Comparison of ENCODE assay signal across 8 mouse cellular contexts in the genomic region with DNA sequence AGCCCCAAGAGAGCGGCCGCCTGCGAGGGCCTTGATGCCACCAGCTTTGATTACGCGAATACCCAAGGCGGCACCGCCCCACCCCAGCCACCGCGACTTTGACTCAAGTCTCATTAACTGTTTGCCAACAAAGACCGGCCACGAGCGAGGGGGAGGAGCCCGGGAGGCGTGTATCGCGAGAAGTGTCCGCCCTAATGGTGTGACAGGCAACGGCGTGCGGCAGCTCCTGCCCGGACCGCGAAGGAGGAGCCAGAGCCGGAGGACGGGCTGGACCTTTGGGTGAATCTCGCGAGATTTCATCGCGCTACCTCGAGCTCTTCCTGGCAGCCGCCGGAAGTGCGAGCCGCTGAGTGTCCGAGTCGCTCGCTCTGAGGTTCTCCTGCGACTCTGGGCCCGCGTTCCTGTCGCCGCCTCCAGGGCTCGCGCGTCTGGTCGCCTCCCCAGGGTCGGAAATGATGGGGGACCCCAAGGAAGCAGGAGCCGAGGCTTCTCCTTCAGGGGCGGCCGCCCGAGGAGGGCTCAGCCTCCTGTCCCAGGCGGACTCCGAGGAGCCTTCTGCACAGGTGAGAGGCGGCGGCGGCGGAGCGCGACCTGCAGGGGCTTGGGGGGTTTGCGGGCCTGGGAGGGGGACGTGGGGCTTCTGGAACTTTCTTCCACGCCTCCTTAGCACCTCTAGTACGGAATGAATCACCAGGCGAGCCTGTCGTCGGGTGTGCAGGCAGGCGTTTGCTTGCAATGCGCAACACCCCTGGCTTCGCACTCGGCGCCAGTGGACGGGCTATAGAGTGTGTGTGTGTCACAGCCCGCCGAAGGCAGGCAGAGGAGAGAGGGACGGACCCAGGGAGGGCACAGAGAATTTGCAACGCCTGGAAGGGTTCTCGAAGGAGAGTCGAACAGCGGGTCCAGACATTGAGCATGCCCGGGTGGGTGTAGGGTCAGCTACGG. TPM values are rescaled to one million over a fixed set of nuclear protein-coding genes. Genes with fewer than 3 reads are reported as not detected.
DNase-seq lines count a peak whose midpoint lies in the region; ATAC-seq and TF ChIP-seq lines count a peak whose summit lies in the region.

A gene (plus strand): TSS at position 183 of the 945 bp plus-strand sequence.

- H3K27me3 ChIP-seq in forebrain, embryonic 10.5 days (ENCODE audit: poor library complexity, severe bottlenecking), result no peaks in the 10 kb centered on the region
- no peaks in the 10 kb centered on the region for H3K27me3 ChIP-seq in heart, embryonic 15.5 days
- H3K27me3 ChIP-seq in liver, embryonic 14.5 days (ENCODE audit: control insufficient read depth, insufficient read depth, low read length), result no peaks in the 10 kb centered on the region
- no peaks in the 10 kb centered on the region for H3K27me3 ChIP-seq in neural tube, embryonic 11.5 days (ENCODE audit: control insufficient read depth, insufficient read depth, low read length)
- H3K27me3 ChIP-seq in stomach, postnatal 0 days (ENCODE audit: control insufficient read depth, insufficient read depth, low read length), result no peaks in the 10 kb centered on the region

- peak; percentile 93 to 95 for DNase-seq in CD8-positive naive resting alpha-beta T cell, adult 2 months (ENCODE audit: low read depth in 2 of 2, low spot score in 2 of 2)
- peak; percentile 98 for DNase-seq in c-Kit-positive CD71-negative TER-119-negative erythroid progenitor cells, embryonic 14.5 days (ENCODE audit: low read depth)
- DNase-seq in forebrain, embryonic 10.5 days (ENCODE audit: extremely low spot score, low spot score), result peak; percentile 99
- DNase-seq in kidney, postnatal 25 days, result peak; percentile 98 to 100
- peak; percentile 99 for DNase-seq in liver, embryonic 14.5 days (ENCODE audit: low read depth in 3 of 3, low spot score in 3 of 3)
- peak; percentile 98 for DNase-seq in neural tube, embryonic 11.5 days (ENCODE audit: low spot score)
- DNase-seq in stomach, postnatal 0 days (ENCODE audit: low spot score), result peak; percentile 100

- peak; percentile 83 for TF ChIP-seq EP300 in liver, embryonic 14.5 days (IDR thresholded peaks at IDR 0.05; ENCODE audit: low read depth)
- TF ChIP-seq EP300 in stomach, postnatal 0 days (optimal IDR thresholded peaks at IDR 0.05), result peak; percentile 99

- peak within 1 kb of the TSS; percentile 90 for H3K4me2 ChIP-seq in heart, embryonic 15.5 days
- H3K4me2 ChIP-seq in liver, embryonic 14.5 days (ENCODE audit: low read depth), result peak within 1 kb of the TSS; percentile 95
- H3K4me2 ChIP-seq in neural tube, embryonic 11.5 days (ENCODE audit: low read depth), result peak within 1 kb of the TSS; percentile 74
- peak within 1 kb of the TSS; percentile 89 for H3K4me2 ChIP-seq in stomach, postnatal 0 days (replicated peaks; ENCODE audit: low read depth)

- H3K4me1 ChIP-seq in forebrain, embryonic 10.5 days, result peaks cover 13% of the 10 kb centered on the region
- peaks cover 11% of the 10 kb centered on the region for H3K4me1 ChIP-seq in heart, embryonic 15.5 days (replicated peaks)
- H3K4me1 ChIP-seq in liver, embryonic 14.5 days (replicated peaks; ENCODE audit: control insufficient read depth in 2 of 2, insufficient read depth in 2 of 2, low read length in 1 of 2), result peaks cover 3 to 8% of the 10 kb centered on the region in 2 experiments; a peak in 2 of 4 replicates
- H3K4me1 ChIP-seq in neural tube, embryonic 11.5 days (ENCODE audit: control insufficient read depth, insufficient read depth, low read length), result peaks cover 6% of the 10 kb centered on the region
- 0 out of 2 replicates have a peak, but pooled peaks cover 2% of the 10 kb centered on the region for H3K4me1 ChIP-seq in stomach, postnatal 0 days (replicated peaks; ENCODE audit: control insufficient read depth, insufficient read depth)

- peak; percentile 16; the same call in 1 of the 2 replicates for TF ChIP-seq CTCF in liver, embryonic 14.5 days (IDR thresholded peaks at IDR 0.05; ENCODE audit: low read depth)
- TF ChIP-seq CTCF in stomach, postnatal 0 days (IDR thresholded peaks at IDR 0.05; ENCODE audit: low read depth), result no peak

- peak within 1 kb of the TSS; percentile 92 for H3K27ac ChIP-seq in forebrain, embryonic 10.5 days
- peak within 1 kb of the TSS; percentile 90 for H3K27ac ChIP-seq in heart, embryonic 15.5 days
- peak within 1 kb of the TSS; percentile 69 for H3K27ac ChIP-seq in liver, embryonic 14.5 days
- H3K27ac ChIP-seq in neural tube, embryonic 11.5 days (ENCODE audit: low read depth, low read length), result peak within 1 kb of the TSS; percentile 83
- H3K27ac ChIP-seq in stomach, postnatal 0 days (replicated peaks), result peak within 1 kb of the TSS; percentile 96

- H3K9me3 ChIP-seq in forebrain, embryonic 10.5 days, result no peaks in the 10 kb centered on the region
- no peaks in the 10 kb centered on the region for H3K9me3 ChIP-seq in heart, embryonic 15.5 days (replicated peaks)
- no peaks in the 10 kb centered on the region for H3K9me3 ChIP-seq in liver, embryonic 14.5 days (ENCODE audit: control insufficient read depth, low read length)
- H3K9me3 ChIP-seq in neural tube, embryonic 11.5 days (ENCODE audit: control insufficient read depth, low read length), result no peaks in the 10 kb centered on the region
- H3K9me3 ChIP-seq in stomach, postnatal 0 days (ENCODE audit: control insufficient read depth, low read length), result no peaks in the 10 kb centered on the region

- H3K9ac ChIP-seq in heart, embryonic 15.5 days, result peak within 1 kb of the TSS; percentile 88
- H3K9ac ChIP-seq in liver, embryonic 14.5 days (replicated peaks), result peak within 1 kb of the TSS; percentile 89
- H3K9ac ChIP-seq in neural tube, embryonic 11.5 days (ENCODE audit: low read length), result peak within 1 kb of the TSS; percentile 89
- peak within 1 kb of the TSS; percentile 93 for H3K9ac ChIP-seq in stomach, postnatal 0 days (ENCODE audit: low read length)

- H3K36me3 ChIP-seq in forebrain, embryonic 10.5 days (replicated peaks), result peaks cover 37% of the 10 kb centered on the region
- H3K36me3 ChIP-seq in heart, embryonic 15.5 days, result peaks cover 28% of the 10 kb centered on the region
- H3K36me3 ChIP-seq in liver, embryonic 14.5 days (replicated peaks; ENCODE audit: control insufficient read depth, insufficient read depth, low read depth), result peaks cover 22% of the 10 kb centered on the region
- H3K36me3 ChIP-seq in neural tube, embryonic 11.5 days (ENCODE audit: control insufficient read depth, insufficient read depth, low read length), result peaks cover 6% of the 10 kb centered on the region
- peaks cover 9% of the 10 kb centered on the region for H3K36me3 ChIP-seq in stomach, postnatal 0 days (ENCODE audit: control insufficient read depth, insufficient read depth, low read length)

- under 1% methylated on average over 81 of the region's 81 CpGs for WGBS in forebrain, embryonic 10.5 days
- WGBS in heart, embryonic 15.5 days, result under 1% methylated on average over 81 of the region's 81 CpGs
- under 1% methylated on average over 81 of the region's 81 CpGs for WGBS in liver, embryonic 14.5 days (ENCODE audit: insufficient replicate concordance)
- WGBS in neural tube, embryonic 11.5 days, result under 1% methylated on average over 81 of the region's 81 CpGs
- WGBS in stomach, postnatal 0 days, result under 1% methylated on average over 81 of the region's 81 CpGs

- ATAC-seq in heart, embryonic 15.5 days (replicated peaks; ENCODE audit: insufficient number of reproducible peaks, insufficient read depth, low FRiP score, low read depth), result peak; percentile 99
- ATAC-seq in liver, embryonic 14.5 days (ENCODE audit: insufficient read depth), result peak; percentile 96
- ATAC-seq in neural tube, embryonic 11.5 days (ENCODE audit: insufficient read depth, low FRiP score, low TSS enrichment), result peak; percentile 97
- peak; percentile 98 for ATAC-seq in stomach, postnatal 0 days (ENCODE audit: low FRiP score, low TSS enrichment)

- peak within 1 kb of the TSS; percentile 95 for H3K4me3 ChIP-seq in forebrain, embryonic 10.5 days
- H3K4me3 ChIP-seq in heart, embryonic 15.5 days, result peak within 1 kb of the TSS; percentile 82
- H3K4me3 ChIP-seq in liver, embryonic 14.5 days (ENCODE audit: insufficient read depth in 1 of 2, low read depth in 2 of 2, low read length in 2 of 2), result peak within 1 kb of the TSS; percentile 96 to 97
- H3K4me3 ChIP-seq in neural tube, embryonic 11.5 days (ENCODE audit: low read depth, low read length), result peak within 1 kb of the TSS; percentile 56
- H3K4me3 ChIP-seq in stomach, postnatal 0 days (ENCODE audit: low read depth, low read length), result peak within 1 kb of the TSS; percentile 96

RNA-seq across cellular contexts. Expression of the gene that starts here (rescaled TPM):
- 26.9 and 27.8 TPM in 2 replicates for polyA plus RNA-seq in forebrain, embryonic 10.5 days (2016; fragmentation: Nextera tagmentation; extraction: Ambion mirVana)
- polyA plus RNA-seq in heart, embryonic 15.5 days (2015; fragmentation: Nextera tagmentation; extraction: Ambion mirVana), result 10.9 and 12.8 TPM in 2 replicates
- polyA plus RNA-seq in liver, embryonic 14.5 days (2012; rRNA removed), result 6.2 and 9.8 TPM in 2 replicates
- 8.7 and 12.9 TPM in 2 replicates for polyA plus RNA-seq in liver, embryonic 14.5 days (2014; fragmentation: Nextera tagmentation; extraction: Ambion mirVana)
- 38.0 and 38.2 TPM in 2 replicates for polyA plus RNA-seq in neural tube, embryonic 11.5 days (2014; fragmentation: Nextera tagmentation; extraction: Ambion mirVana)
- 7.2 and 7.6 TPM in 2 replicates for polyA plus RNA-seq in stomach, postnatal 0 days (2015; fragmentation: Nextera tagmentation; extraction: Ambion mirVana)

Comparison
In these comparisons a context has a peak if more than half of its experiments do, and no peak if none do; other contexts are left out.
1. Peak in every context shown above with its lines: DNase-seq, ATAC-seq, H3K4me3 ChIP-seq and H3K27ac ChIP-seq.